Mouse (Mus musculus) hindbrain, embryonic 16.5 days (tissue): ENCODE results near the gene Cog4. TPM values are rescaled to one million over a fixed set of nuclear protein-coding genes. Genes with fewer than 3 reads are reported as not detected.

Experiments
- ATAC-seq: fragments of 200-750 bp; cut with Nextera tagmentation; 2 replicates; pipeline ENCODE4 v1.8.0; 2017; ENCODE audit warnings: moderate TSS enrichment, moderate library complexity
- H3K27ac ChIP-seq: fragments of 300-500 bp; sonication (generic); 2 replicates; pipeline ENCODE4 v1.5.1; 2014; ENCODE audit warnings: low read depth, mild to moderate bottlenecking, control low read depth, low read length, moderate library complexity
- H3K27me3 ChIP-seq: fragments of 300-500 bp; sonication (generic); replicated peaks from 2 replicates; pipeline ENCODE4 v1.6.1; 2014; ENCODE audit warnings: low read length; ENCODE audit not compliant: control insufficient read depth, insufficient read depth
- H3K36me3 ChIP-seq: fragments of 300-500 bp; sonication (generic); 2 replicates; pipeline ENCODE4 v1.6.1; 2014; ENCODE audit warnings: mild to moderate bottlenecking, low read length, moderate library complexity, mixed read lengths; ENCODE audit not compliant: control insufficient read depth, insufficient read depth
- H3K4me1 ChIP-seq: fragments of 300-500 bp; sonication (generic); 2 replicates; pipeline ENCODE4 v1.6.1; 2014; ENCODE audit warnings: low read depth, low read length; ENCODE audit not compliant: control insufficient read depth, insufficient read depth
- H3K4me2 ChIP-seq: fragments of 300-500 bp; sonication (generic); 2 replicates; pipeline ENCODE4 v1.6.1; 2014; ENCODE audit warnings: mild to moderate bottlenecking, low read length, control low read depth, moderate library complexity
- H3K4me3 ChIP-seq: fragments of 300-500 bp; sonication (generic); 2 replicates; pipeline ENCODE4 v1.5.1; 2014; ENCODE audit warnings: mild to moderate bottlenecking, low read length, control low read depth, moderate library complexity
- H3K9ac ChIP-seq: fragments of 300-500 bp; sonication (generic); 2 replicates; pipeline ENCODE4 v1.6.1; 2014; ENCODE audit warnings: low read depth, mild to moderate bottlenecking, control low read depth, low read length, moderate library complexity
- H3K9me3 ChIP-seq: fragments of 300-500 bp; sonication (generic); 2 replicates; pipeline ENCODE4 v1.6.1; 2014; ENCODE audit warnings: mild to moderate bottlenecking, low read length, moderate library complexity; ENCODE audit not compliant: control insufficient read depth
- WGBS: fragments of 180-500 bp; shearing (Covaris S2); extraction: QIAGEN DNeasy Blood & Tissue Kit; methylation state at CpG from one replicate; pipeline ENCODE4 v1.1.7; 2014; 5-methylcytosine and 5-hydroxymethylcytosine counted together
- polyA plus RNA-seq: library from polyadenylated mRNA; unstranded; fragments of >200 nt; fragmentation: Nextera tagmentation; extraction: Ambion mirVana; gene quantifications from 2 replicates; pipeline ENCODE4 v1.2.1, GENCODE M21; 2015

Gene Cog4
- 74.1 and 77.4 TPM in 2 replicates for polyA plus RNA-seq

- Histone ChIP-seq H3K27ac (peak within 1 kb of the TSS; percentile 89), H3K4me3 (peak within 1 kb of the TSS; percentile 93), H3K27me3 (no peaks in the 10 kb centered on the region), H3K36me3 (peaks cover 26% of the 10 kb centered on the region), H3K4me2 (peak within 1 kb of the TSS; percentile 82), H3K9ac (peak within 1 kb of the TSS; percentile 95), H3K4me1 (peaks cover 21% of the 10 kb centered on the region), H3K9me3 (no peaks in the 10 kb centered on the region)
- WGBS = under 1% methylated on average over 53 of the region's 53 CpGs
- peak; percentile 96 for ATAC-seq
Measured at GRCm38 (mm10) chr8:110846405-110847170, at the start of gene Cog4, which contains the start of gene Sf3b3. TSS of gene Cog4 (plus strand) at chr8:110846600. TSS of gene Sf3b3 (minus strand) at chr8:110846787.

DNA sequence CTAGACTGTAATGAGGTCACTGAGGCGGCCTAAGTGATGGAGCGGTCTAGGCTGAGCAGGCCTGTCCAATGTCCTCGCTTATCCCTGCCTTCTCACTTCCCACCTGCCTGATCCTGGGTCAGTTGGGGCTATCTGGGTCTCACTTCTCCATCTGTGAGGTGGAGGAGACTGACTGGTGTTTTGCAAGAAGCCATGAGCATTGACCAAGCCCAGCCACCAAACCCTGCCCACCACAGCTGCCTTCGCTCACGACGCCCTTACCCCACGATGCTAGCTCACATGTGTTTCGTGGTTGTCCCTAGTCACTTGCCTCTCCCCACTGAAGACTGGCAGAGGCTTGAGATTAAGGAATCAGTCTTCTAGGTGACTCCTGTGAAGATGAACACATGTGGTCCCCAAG lies 49.3 kb upstream of the Cog4 start:
- Histone ChIP-seq H3K9ac (no peak overlapping the region), H3K36me3 (no peaks in the 10 kb centered on the region), H3K9me3 (no peaks in the 10 kb centered on the region), H3K4me2 (no peak overlapping the region), H3K4me1 (peaks cover 4% of the 10 kb centered on the region; the same call in 1 of the 2 replicates), H3K4me3 (no peak overlapping the region), H3K27me3 (no peaks in the 10 kb centered on the region), H3K27ac (no peak overlapping the region)
- 97% methylated on average over 8 of the region's 8 CpGs for WGBS
- ATAC-seq = no peak

GRCm38 (mm10) chr8:110802988-110803387 lies 43.4 kb upstream of the Cog4 start:
- Histone ChIP-seq H3K27me3 (no peaks in the 10 kb centered on the region), H3K27ac (no peak overlapping the region), H3K4me2 (no peak overlapping the region), H3K36me3 (no peaks in the 10 kb centered on the region), H3K4me1 (no peaks in the 10 kb centered on the region), H3K9me3 (no peaks in the 10 kb centered on the region), H3K4me3 (no peak overlapping the region), H3K9ac (no peak overlapping the region)
- ATAC-seq = no peak
- 79% methylated on average over 5 of the region's 5 CpGs for WGBS

- ATAC-seq = no peak
- Histone ChIP-seq H3K9ac (no peak overlapping the region), H3K27me3 (no peaks in the 10 kb centered on the region), H3K4me2 (no peak overlapping the region), H3K36me3 (no peaks in the 10 kb centered on the region), H3K27ac (no peak overlapping the region), H3K9me3 (no peaks in the 10 kb centered on the region), H3K4me1 (no peaks in the 10 kb centered on the region), H3K4me3 (no peak overlapping the region)
- WGBS = 89% methylated on average over 9 of the region's 9 CpGs
Measured at GRCm38 (mm10) chr8:110803856-110804255, 42.5 kb upstream of the Cog4 start.

- Histone ChIP-seq H3K4me3 (no peak overlapping the region), H3K27me3 (no peaks in the 10 kb centered on the region), H3K4me2 (no peak overlapping the region), H3K9me3 (no peaks in the 10 kb centered on the region), H3K36me3 (peaks cover 4% of the 10 kb centered on the region), H3K27ac (no peak overlapping the region), H3K4me1 (no peaks in the 10 kb centered on the region), H3K9ac (no peak overlapping the region)
- ATAC-seq = no peak
- 75% methylated on average over 3 of the region's 3 CpGs for WGBS
Measured at GRCm38 (mm10) chr8:110804825-110805514, 41.4 kb upstream of the Cog4 start.

DNA sequence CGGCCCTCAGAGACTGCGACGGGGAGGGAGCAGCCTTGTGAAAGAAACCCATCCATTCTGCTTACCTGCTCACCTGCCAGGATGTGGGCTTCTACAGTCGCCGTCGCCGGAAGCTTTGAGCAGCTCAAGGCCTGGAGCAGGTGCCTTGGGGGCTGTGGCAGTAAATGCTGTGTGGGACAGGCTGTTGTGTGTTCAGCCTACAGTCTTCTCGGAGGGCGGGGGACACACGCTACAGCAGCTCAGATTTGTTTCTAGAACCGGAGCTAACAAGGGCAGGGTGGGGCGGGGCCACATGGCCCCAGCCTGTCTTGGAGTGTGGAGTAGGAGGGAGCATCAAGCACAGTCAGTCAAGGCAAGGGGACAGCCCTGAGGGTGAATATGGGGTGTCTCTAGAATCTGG lies 40.7 kb upstream of the Cog4 start, which contains the start of gene Il34:
TSS of gene Il34 (minus strand) at position 256 of the 400 bp plus-strand sequence.
- no peak within 1 kb of the TSS for H3K27ac ChIP-seq
- H3K36me3 ChIP-seq = peaks cover 9% of the 10 kb centered on the region
- H3K4me3 ChIP-seq = no peak within 1 kb of the TSS
- H3K4me2 ChIP-seq = no peak within 1 kb of the TSS; the same call in 1 of the 2 replicates
- H3K27me3 ChIP-seq = no peaks in the 10 kb centered on the region
- peak within 1 kb of the TSS; percentile 23; the same call in 1 of the 2 replicates for H3K9ac ChIP-seq
- ATAC-seq = no peak
- no peaks in the 10 kb centered on the region for H3K9me3 ChIP-seq
- WGBS = 43% methylated on average over 12 of the region's 12 CpGs
- H3K4me1 ChIP-seq = no peaks in the 10 kb centered on the region

DNA sequence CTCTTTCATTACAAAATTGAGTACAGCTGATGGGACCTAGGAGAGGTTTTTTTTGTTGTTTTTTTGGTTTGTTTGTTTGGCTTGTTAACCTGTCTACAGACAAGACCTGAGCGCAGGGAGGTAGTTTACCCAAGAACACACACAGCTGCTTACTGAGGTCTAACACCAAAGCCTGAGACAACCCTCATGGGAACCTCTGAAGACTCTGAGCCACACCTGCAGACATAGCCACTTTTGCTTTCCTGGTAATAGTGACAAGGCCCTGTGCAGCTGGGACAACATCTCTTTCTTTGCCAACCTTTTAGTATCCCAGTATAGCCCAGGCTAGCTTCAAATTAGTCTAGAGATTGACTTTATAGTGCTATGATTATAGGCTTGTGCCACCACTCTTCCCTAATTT lies 40.3 kb upstream of the Cog4 start:
- no peak for ATAC-seq
- no peaks in the 10 kb centered on the region for H3K9me3 ChIP-seq
- WGBS = 94% methylated on average over 1 of the region's 1 CpGs
- no peak overlapping the region for H3K27ac ChIP-seq
- H3K4me1 ChIP-seq = no peaks in the 10 kb centered on the region
- H3K4me2 ChIP-seq = no peak overlapping the region
- peaks cover 12% of the 10 kb centered on the region for H3K36me3 ChIP-seq
- H3K9ac ChIP-seq = no peak overlapping the region; the same call in 1 of the 2 replicates
- H3K4me3 ChIP-seq = no peak overlapping the region
- no peaks in the 10 kb centered on the region for H3K27me3 ChIP-seq

GRCm38 (mm10) chr8:110808495-110809472 lies 37.6 kb upstream of the Cog4 start:
- Histone ChIP-seq H3K4me2 (no peak overlapping the region), H3K4me3 (no peak overlapping the region), H3K9ac (no peak overlapping the region), H3K27ac (no peak overlapping the region), H3K9me3 (no peaks in the 10 kb centered on the region), H3K27me3 (no peaks in the 10 kb centered on the region), H3K4me1 (no peaks in the 10 kb centered on the region), H3K36me3 (peaks cover 38% of the 10 kb centered on the region)
- WGBS = 61% methylated on average over 13 of the region's 13 CpGs
- ATAC-seq = no peak
